Mouse (Mus musculus): ENCODE measurements around the gene Stard13.

Stard13 gene

DNA sequence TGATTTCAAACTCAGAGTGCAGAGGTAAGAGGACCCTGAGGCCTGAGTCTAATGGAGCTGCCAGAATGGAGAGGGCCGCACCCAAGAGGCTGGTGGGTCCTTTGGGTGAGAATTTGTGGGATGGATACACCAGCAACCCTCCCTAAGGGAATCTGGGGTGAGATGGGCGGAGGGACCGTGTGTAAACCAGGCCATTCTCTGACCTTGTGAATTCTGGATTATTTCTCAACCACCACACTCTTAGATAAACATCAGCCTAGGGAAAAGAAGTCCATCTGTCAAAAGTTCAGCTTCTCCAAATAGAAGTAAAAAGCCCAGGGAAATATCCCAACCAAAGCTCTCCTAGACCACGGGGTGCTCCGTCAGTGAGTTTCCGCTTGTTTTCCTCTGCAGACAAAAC, 137.6 kb downstream of the Stard13 start:
- DNase-seq: no peak

DNA sequence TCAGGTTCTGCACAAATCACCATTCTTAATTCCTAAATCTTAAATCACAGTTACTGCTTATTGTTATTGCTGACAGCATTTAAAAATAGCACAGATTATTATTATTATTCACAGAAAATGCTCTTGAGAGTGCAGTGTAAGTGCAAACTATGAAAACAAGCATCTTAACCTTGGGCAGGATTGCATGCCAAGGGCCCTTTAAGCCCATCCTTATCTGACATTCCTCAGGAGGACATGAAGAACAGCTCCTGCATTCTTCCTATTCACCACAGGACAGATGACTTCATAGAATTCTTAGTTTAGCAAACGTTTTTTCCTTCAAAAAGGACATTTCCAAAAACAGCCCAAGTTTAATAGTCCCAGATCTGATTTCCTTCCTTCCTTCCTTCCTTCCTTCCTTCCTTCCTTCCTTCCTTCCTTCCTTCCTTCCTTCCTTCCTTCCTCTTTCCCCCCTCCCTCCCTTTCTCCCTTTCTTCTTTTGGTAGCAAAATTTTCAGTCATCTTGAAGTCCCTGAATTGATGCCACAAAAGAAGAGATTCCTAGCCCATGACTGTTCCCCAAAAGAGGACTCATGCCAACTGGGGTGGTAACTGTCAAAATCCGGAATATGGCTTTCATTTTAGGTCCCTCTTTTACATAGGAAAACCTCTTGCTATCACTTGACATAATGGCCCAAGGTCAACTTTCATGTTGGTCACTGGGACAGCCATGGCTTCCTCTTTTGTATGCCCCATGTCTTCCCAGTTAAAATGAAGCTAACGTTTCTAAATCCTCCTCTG, 140.6 kb downstream of the Stard13 start:
- no peak for DNase-seq

DNA sequence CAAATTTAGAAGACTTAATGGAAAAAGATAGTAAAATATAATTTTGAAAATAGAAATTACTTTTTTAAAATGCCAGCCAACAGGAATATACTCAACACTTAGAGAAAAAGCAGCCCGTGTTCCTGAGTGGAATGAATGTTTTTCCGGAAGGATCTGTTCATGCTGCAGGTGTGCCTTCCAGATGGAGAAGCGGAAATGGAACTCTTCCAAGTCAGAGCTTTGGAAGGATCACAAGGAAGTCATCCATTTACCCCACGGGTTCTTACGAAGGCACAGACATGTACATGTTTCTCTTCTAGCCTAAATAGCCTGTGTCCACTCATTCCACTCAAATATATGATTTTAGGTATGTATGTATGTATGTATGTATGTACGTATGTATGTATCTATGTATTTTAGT, 142.6 kb downstream of the Stard13 start:
- DNase-seq: no peak

DNA sequence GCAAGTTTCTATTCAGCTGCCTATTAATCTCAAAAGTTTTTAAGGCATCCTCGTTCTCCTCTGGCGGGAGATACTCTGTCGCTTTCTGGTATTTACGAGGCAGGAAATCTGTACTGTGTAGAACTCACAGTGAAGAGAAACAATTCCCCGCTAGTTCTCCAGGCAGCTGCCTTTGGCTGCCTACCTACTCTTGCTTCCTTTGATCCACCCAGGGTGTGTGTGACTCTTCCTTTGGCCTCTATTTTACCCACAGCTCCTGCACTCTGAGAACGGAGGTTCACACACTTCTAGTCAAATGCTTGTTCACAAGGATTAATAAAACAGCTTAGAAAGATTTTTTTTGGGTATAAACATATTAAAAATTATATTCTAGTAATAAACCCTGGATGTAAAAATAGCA, 144.4 kb downstream of the Stard13 start:
- no peak for DNase-seq

DNA sequence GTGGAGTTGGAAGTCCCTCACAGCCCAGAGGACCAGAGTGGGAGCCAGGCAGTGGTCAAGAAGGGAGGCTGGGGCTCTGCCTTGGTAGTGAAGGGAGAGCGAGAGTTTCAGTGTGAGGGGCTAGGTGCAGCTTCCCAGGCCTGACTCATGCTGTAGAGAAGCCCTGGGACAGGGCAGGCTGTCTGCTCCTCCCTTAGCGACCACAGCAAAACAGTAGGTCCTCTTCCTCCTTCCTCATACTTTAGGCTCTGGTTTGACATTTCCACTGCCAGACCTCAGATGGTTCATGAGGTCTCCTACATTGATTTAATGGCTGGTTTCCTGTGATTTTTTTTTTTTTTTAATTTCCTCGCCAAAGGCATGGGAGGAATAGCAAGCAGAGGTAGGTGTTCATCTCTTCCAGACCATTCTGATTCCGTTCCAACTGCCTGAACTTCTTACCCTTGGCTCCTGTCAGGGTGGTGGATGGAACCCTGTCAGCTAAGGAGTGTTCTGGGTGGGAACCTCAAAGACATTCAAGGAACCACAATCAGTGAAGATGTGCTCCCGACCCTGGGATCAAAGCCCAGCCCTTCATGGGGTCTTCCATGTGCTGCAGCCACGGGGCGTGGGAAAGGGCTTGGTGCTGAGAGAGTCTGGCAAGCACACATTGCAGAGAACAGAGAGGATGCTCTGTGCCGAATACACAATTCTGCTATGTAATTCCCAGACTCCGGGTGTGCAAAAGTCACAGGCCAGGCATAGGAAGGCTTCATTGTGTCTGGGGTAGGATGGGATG, 147.0 kb downstream of the Stard13 start:
- DNase-seq: peak; percentile 43

DNA sequence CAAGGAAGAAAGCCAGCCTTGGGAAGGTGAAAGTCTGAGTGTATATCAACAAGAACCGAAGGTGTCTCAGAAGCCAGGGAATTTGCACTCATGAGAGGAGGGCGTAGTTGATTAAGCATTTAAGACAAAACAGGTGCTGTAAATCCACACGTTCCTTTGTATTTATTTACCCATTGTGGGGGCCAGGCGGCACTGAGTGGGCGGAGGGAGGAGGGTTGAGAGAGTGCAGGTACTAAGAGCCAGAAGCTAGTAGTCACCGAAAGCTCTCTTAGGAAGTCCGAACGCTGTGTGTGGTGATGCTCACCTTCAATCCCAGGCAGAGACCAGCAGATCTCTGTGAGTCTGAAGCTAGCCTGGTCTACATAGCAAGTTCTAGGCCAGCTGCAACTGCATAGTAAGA, 147.9 kb downstream of the Stard13 start:
- DNase-seq: no peak

DNA sequence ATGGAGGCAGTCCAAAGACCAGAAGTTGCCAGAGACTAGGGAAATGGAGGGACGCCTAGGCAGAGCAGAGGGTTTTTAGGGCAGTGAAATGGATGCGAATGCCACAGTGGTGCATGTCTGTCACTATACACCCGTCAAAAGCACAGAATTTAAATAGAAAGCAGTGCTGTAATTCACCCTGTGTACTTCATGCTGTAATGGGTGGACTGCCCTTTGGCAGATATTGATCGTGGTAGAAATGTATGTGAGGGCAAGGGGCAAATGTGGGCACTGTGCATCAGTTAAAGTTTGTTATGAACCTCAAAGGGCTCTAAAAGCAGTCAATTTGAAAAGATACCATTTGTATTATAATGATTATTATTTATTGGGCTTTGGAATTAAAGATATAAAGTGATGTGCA, 153.4 kb downstream of the Stard13 start:
- DNase-seq: no peak

DNA sequence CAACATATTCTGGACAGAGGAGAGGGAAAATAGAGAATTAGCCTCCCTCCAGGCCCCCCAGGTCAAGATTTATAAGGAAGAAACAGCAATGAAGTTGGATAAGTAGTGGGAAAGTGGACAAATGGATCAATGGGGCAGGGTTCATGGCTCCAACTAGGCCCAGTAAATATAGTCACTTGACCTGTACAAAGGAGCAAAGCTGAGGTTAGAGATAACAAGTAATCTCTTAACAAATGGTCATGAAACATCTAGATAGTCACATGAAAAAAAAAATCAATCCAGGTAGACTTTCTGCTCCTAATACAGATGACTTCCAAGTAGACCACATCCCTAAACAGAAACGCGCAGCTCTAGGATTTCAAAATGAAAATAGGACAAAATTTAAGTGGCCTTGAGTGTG, 155.7 kb downstream of the Stard13 start:
- no peak for DNase-seq

DNA sequence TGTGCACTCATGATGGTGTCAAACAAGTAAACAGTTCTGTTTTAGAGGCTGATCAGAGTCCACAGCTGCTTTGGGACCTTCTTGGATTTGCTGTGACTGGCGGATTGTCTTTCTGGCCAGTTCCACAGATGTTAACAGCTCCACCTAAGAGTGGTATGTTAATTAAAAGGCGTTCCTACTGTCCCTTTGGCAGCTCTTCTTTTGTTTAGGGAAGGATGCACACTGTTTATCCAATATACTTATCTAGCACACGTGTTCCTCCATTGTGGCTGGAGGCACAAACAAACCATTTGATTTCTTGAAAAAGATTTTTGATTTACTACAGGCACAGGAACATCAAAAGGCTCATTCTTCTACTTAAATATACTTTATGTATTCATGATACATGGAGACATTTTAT, 156.7 kb downstream of the Stard13 start:
- no peak for DNase-seq

DNA sequence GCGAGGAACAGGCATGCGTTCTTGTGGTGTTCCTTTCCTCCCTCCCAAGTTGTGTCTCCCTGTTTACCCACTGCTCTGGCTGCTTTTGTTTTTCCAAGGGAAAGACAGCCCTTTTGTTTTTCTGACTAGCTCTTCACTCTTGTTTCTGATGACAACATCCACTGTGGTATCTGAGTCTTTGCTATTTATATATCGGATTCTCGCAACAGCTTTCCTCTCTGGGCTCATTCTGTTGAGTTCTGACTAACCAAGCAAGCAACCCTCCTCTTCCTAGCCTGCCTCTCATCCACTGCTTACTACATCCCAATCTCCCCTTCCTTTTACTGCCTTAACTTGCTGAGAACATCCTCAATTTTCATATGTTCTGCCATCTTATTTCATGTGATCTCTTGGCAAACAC, 159.4 kb downstream of the Stard13 start:
- DNase-seq: no peak

DNA sequence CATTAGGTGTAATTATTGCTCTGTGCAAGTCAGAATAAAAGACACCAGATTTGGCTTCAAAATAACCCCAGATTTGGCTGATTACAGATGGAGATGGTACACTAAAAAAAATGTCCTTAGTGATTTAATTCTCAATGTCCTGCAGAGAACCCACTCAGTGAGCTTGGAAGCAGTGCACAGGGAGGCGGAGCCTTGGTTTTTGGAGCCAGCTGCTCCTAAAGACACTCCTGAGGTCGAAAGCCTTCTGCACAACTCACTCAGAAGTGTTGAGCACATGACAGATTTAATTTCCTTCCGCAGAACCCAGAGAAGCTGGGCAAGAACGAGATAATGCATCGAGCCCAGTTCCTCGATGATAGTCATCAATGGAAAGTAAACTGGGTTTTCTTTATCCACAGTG, 162.2 kb downstream of the Stard13 start:
- no peak for DNase-seq

DNA sequence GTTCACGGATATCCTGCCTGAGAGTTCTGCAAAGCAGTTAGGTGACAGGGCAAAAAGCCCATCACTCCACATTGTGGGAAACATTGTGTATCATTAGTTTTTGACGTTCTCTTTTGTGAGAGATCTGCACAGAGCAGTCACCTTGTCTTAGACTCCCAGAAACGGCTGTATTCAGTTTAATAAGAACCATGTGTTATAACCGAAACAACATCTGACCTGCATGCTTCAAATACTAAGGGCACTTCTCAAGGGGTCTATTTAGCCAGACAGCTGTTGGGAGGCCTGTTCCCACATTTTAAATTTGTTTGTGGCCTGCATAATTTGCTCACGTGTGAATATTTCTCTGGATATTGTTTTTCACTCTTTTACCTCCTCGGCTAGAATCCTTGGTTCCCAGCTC, 162.7 kb downstream of the Stard13 start:
- DNase-seq: no peak

DNA sequence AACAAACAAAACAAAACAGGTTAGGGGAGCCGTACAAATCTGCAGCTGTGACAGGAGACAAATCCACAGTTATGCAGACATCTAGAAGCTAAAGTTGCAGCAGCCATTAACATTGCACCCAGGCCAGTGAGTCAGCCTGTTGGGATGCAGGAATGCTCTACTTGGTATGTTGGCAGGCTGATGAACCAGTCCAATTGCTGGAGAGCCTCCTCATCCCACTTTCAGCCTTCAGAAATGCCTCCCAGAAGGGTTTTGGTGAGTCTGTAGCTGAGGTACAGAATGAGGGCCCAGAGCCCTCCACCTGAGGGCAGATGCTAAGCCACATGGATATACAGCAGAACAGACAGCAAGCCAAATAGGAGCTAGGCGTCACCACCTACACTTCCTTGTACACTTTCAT, 164.1 kb downstream of the Stard13 start:
- DNase-seq: no peak

DNA sequence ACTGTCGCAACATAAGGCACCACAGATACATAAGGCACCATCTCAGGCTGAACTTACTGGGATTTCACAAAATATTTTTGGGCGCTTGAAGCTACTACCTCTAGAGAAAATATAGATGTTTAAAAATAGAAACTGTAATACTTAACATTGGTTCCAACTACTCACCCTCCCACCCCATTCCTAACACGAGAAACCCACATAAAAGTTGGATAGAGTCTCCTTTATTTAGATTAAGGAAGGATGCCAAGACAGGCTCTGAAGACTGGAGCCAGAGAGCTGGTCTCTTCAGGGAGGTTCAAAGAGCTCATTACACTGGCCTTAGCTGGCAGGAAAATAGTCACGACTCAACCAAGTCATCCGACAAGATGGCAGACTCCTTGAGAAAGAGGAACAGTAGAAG, 167.6 kb downstream of the Stard13 start:
- no peak for DNase-seq

DNA sequence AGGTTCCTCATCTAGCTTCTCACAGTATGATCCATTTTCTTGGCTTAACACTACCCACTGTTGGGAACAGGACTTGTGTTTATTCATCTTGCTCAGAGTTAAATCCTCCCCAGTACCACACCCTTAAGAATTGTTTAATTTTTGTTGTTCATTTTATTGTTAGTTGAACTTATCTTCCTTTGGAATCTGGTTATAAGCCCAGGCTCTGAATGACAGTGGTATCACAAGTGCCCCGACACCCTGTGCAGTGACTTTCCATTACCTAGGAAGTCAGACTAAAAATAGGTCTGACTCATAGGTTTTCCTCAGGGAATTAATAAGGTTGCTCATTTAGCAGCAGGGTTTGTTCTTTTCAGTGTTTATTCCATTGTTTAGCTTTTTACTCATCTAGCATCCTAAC, 168.4 kb downstream of the Stard13 start:
- peak; percentile 39 for DNase-seq

DNA sequence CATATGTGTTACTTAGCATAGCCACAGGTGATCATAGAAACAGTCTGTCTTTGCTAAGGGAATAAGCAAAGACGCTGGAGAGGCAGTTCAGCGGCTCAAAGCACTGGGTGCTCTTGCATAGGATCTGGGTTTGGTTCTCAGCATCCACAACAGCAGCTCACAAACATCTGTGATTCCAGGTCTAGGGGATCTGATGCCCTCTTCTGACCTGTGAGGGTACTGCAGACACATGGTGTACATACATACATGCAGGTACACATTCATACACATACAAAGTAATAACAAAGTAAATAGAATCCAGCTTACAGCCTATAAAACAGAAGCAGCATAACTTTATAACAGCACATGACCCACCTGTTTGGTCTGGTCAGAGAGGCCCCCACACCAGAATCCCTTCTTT, 171.7 kb downstream of the Stard13 start:
- DNase-seq: no peak

DNA sequence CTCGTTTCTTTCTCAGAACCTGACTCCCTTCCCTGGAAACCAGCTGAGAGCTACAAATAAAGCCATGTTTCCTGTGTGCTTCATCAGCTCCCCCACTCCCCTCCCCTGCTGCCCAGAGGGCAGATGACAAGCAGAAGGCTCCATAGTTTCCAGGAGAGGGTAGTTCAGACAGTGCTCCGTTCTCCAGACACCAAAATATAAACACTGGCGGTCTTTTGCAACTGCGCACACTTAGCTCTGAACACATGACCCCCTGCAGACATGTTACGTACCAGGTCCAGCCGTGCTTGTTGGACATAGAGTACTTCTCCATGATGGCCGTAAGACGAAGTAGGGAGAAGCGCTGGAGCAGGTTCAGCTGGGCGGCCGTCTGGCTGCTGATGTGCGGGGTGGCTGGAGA, 173.2 kb downstream of the Stard13 start:
- no peak for DNase-seq

DNA sequence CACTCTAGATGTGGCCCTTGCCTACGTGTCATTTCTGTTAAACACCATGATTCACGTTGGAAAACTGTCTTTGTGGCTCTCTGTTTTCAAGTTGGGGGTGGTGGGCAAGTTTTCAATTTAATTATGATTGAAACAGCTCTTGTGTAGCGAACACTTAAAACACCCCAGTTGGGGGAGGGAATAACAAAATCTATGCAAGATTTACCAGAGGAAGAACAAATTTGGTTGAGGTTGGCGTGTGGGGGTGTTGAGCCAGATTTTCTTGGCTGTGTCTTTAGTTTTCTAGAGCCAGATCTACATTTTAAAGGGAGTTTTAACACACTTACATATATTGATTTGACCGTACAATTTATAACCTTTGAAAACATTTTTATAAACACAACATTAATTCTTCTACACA, 173.9 kb downstream of the Stard13 start:
- DNase-seq: no peak

DNA sequence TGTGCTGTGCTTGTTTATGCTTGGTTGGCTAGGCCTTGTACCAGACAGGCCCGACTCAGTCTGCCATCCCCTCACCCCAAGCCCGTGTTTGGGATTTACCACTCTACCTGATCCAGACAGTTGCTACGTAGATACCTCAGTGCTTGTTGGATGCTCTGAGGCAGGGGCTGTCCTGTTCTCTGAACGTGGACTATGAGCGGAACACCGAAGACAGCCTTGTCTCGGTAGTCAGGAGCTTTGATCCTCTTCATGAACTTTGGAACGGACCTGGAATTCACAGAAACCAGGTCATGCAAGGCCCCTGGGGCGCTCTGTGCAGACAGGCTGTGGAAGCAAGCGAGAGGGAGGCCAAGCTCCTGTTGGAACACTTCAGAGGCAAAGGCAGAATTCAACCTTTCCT, 174.3 kb downstream of the Stard13 start:
- DNase-seq: peak; percentile 90

DNA sequence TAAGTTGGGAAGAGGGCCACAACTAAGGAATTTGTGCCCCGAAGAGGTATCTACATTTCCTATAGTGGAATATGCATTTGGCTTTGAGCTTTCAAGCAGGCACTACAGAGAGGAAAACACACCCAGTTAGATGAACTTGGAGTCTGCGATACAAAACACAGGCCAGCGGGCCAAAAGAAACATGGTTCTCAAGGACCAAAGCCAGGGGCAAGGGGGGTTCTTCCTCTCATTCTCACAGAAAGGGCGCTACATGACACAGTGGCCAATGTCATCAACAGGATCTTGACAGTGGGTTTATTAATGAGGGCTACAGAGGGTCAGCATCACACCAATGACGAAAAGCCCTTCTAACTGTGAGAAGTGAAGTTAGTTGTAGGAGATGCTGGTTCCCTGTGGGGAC, 175.9 kb downstream of the Stard13 start:
- DNase-seq: no peak

DNA sequence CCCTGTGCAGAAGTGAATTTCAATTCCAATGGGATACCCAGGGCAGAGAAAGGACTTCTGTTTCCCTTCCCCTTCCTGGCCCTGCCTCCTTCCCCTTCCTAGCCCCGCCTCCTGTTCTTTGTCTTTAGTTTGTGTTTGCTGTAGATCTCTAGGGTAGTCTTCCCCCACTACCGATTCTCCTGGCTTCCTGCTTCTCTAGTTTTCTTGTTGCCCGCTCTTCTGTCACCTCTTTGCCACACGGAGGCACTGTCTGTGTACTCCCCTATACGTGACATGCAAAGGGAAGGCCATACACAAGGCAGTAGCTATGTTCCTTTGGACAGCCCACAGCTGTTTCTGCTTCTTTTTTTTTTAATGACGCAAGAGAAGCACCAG, 176.7 kb downstream of the Stard13 start:
- peak; percentile 32 for DNase-seq

DNA sequence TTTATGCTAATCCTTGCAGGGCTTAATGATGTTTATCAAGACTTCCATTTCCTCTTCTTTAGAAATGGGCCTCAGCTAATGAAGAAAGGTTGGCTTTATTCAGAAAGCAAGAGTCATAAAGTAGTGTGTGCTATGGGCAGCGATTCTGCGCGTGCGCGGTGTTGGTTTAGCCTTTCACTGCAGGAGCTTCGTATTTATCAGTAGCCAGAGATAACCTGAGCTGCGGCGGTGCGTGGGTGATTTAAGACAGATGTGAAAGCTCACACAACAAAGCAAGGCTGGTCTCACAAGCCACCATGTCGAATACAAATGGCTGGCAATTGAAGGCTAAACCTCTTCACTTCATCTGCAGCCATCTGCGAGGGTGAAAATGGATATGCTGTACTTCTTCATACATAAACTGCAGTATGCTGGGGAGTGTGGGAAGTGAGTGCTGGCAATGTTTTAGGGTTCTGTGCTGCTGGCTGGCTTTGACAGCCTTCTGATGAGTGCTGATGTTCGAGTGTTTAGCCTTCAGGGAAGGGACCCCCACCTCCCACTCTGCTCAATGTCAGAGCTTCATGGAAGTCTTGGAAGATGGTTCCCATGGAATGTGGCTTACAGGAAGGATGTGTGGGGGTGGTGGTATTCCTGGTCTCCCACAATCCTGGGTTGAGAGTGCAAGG, 177.2 kb downstream of the Stard13 start:
- DNase-seq: no peak

DNA sequence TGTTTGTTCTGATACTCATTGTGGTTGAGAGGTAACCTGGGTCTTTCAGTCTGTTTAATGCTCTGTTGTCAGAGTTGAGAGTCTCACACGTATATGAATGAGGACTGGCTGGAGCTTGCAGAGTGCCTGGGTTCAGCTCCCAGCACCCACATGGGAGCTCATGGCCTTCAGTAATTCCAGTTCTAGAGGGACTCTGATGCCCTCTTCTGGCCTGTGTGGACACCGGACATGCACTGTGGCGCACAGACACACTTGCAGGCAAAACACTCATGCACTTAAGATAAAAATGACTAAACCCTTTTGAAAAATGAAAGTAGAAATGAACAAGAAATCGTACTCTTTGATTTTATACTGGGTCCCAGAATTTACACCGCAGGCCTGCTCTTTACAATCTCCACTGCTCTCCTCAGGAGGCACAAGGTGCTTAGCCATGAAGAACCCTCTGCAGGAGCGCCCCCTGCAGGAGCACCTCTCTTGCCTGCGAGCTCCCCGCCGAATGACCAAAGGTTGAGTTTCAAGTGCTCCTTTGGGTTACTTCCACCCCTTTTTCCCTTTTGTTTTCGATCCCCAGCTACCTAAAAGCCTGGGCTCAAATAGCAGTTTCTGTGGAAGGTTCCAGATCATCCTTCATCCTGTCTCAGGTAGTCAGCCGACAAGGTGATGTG, 178.1 kb downstream of the Stard13 start:
- DNase-seq: no peak

DNA sequence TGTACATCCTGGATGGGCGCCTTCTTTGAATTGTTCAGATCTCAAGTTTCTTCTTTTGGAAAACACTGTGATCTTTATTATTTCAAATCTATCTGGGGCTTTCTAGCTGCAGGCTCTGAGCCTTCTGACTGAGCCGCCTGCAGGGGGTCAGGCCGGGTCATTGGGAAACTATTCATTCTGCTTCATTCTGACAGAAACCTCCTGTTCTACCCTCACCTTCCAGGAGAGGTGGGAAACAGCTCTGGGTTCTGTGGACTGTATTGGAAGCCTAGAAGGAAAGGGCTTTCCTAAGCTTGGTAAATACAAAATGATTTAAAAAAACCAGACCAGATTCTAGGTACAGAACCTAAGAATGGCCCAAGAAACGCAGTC, 178.9 kb downstream of the Stard13 start:
- DNase-seq: no peak

Data from kidney, adult 9 months (tissue).